Mouse (Mus musculus): ENCODE measurements at regions not wholly inside any gene's neighbourhood (a gene's known extent, or its start where the extent isn't known, plus 50 kb on each side); places are given as distances from the start of the nearest gene placed in this dataset.
A peak's percentile ranks its signal among the peaks of the same experiment; 100 is the strongest.

DNA sequence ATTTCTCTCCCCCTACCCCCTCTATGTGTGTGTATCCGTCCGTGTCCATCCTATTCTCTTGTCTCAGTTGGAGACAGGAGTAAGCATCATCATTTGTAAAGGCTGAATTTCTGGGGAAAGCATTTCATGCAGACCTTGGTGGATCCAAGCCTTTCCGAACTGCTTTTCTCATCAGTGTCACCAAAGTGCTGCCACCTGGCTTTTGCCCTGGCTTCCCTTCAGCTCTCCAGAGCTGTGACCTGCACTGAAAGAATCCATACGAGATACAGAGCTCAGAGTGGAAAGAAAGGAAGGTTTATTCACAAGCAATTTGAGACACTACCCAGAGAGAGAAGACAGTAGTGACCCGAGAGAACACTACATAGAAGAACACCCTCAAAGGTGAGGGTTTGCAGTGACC is 248.1 kb downstream of the Cxcl12 start:
- Histone ChIP-seq H3K36me3 (no peaks in the 10 kb centered on the region), H3K9me3 (no peaks in the 10 kb centered on the region), H3K4me1 (peaks cover 10% of the 10 kb centered on the region; the same call in 1 of the 2 replicates), H3K27me3 (ENCODE audit: insufficient read depth, poor library complexity, severe bottlenecking) (no peaks in the 10 kb centered on the region), H3K27ac (no peak overlapping the region), H3K4me3 (no peak overlapping the region)
- 68% methylated on average over 5 of the region's 5 CpGs for whole genome bisulfite sequencing
- no peak for DNase-seq (ENCODE audit: low spot score)

DNA sequence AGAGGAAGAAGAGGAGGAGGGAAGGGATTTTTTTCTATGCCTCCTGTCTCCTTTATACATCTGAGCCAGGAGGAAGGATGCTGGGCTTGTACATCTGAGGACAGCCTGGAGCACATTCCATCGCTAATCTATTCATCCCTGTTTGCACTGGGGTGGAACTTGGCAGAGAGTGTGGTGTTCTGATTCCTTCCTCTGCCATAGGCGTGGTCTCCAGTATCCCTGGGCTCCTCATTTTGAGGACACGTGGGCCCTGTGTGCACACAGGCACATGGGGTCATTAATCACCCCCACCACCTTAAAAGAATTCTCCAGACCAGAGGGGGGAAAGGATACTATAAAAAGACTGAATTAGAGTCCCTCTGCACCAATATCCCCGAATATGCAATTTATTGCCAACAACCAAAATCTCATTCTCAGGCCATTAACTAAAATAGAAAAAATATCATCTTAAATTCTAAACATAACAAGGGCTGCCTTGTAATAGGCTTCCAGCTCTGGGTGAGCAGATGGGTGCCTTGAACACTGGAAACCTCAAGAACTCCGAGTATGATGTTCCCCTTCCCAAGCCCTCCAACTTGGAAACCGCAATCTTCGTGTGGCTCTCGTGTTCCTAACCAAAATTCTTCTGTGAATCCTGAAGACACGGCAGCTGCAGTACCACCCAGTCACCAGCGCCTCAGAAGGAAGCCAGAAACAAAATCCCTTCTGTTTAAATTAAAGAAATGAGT is 254.7 kb downstream of the Cxcl12 start:
- DNase-seq (ENCODE audit: low spot score), result peak; percentile 33
- peaks cover 11% of the 10 kb centered on the region for H3K4me1 ChIP-seq
- 77% methylated on average over 10 of the region's 10 CpGs for WGBS
- H3K27me3 ChIP-seq (ENCODE audit: insufficient read depth, poor library complexity, severe bottlenecking), result 0 out of 2 replicates have a peak, but pooled peaks cover 8% of the 10 kb centered on the region
- no peaks in the 10 kb centered on the region for H3K36me3 ChIP-seq
- H3K9me3 ChIP-seq, result no peaks in the 10 kb centered on the region
- H3K27ac ChIP-seq, result no peak overlapping the region
- H3K4me3 ChIP-seq, result no peak overlapping the region

DNA sequence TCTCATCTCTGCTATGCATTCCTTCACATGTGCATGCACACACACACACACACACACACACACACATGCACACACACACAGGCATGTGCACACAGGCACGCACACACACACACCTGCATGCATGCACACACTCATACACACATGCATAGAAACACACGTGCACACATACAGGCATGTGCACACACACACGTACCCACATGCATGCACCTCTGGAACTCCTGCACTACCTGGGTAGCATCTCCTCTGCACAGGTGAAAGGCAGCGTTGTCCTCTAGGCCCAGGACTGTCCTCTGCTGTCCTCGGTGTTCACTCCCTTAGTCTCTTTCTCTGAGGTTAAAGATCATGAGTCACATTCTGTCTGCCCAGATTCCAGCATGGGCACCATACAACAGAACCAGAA is 258.0 kb downstream of the Cxcl12 start:
- 87% methylated on average over 5 of the region's 5 CpGs for WGBS
- H3K36me3 ChIP-seq, result no peaks in the 10 kb centered on the region
- no peak overlapping the region for H3K4me3 ChIP-seq
- H3K4me1 ChIP-seq, result peaks cover 15% of the 10 kb centered on the region
- no peaks in the 10 kb centered on the region for H3K9me3 ChIP-seq
- DNase-seq (ENCODE audit: low spot score), result peak; percentile 66
- no peak overlapping the region for H3K27ac ChIP-seq
- H3K27me3 ChIP-seq (ENCODE audit: insufficient read depth, poor library complexity, severe bottlenecking), result peaks cover 26% of the 10 kb centered on the region

DNA sequence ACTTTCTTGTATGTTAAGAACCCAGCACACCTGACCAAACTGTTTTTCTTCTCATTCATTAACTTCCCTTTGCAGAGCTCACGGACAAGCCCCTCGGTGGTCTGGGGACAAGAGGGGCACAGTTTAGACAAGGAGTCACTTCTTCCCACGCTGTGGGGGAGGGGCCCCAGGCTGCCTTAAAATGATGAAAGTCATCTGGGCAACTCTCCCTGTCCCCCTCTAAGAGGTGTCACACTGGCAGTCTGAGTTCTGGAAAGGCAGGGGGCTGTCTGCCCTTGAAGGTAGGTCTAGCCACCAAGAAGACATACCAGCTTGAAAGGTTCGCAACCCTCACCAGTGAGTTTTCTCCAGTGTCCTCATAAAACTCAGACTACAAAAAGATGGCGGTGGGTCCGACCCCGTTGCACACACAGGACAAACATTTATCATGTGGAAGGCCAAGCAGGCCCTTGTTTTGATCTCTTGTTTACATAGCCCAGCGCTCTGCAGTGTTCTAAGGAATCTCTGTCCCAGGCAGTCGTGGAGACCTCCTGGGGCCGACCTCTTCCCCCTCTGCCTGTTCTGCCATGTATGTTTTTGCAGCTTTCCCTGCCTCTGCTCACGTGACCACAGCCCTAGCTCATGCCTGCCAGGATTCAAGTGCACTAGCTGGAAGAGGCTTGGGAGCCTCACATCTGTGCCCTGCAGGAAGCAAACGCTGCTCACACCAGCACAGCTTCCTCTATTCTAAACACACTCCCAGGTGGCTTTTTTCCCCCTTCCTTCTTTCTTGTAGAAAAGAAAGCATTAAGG is 259.2 kb downstream of the Cxcl12 start:
- Histone ChIP-seq H3K4me1 (peaks cover 15% of the 10 kb centered on the region), H3K9me3 (no peaks in the 10 kb centered on the region), H3K36me3 (no peaks in the 10 kb centered on the region), H3K4me3 (no peak overlapping the region), H3K27me3 (ENCODE audit: insufficient read depth, poor library complexity, severe bottlenecking) (peaks cover 26% of the 10 kb centered on the region), H3K27ac (peak overlapping the region; percentile 47)
- no peak for DNase-seq (ENCODE audit: low spot score)
- WGBS, result 40% methylated on average over 12 of the region's 12 CpGs

DNA sequence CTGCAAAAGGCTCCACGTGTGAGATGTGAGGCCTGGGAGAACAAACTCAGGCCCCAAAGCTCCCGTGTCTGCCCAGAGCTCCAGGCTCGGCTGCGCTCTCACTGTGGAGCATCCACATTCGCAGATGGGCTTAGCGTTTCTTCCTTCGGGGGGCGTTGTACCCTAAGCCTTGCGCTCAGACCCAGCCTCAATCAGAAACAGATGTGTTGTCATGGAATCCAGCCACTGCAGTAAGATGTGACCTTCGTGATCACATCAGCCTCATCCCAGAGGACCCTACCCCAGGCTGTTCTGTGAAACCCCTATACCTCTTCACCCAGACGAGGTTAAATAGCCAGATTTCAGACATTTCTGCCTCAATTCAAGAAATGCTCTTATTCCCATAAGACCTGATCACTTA is 260.1 kb downstream of the Cxcl12 start:
- peaks cover 15% of the 10 kb centered on the region for H3K4me1 ChIP-seq
- WGBS, result 80% methylated on average over 11 of the region's 11 CpGs
- DNase-seq (ENCODE audit: low spot score), result no peak
- no peak overlapping the region for H3K27ac ChIP-seq
- H3K9me3 ChIP-seq, result no peaks in the 10 kb centered on the region
- peaks cover 24% of the 10 kb centered on the region for H3K27me3 ChIP-seq (ENCODE audit: insufficient read depth, poor library complexity, severe bottlenecking)
- no peaks in the 10 kb centered on the region for H3K36me3 ChIP-seq
- no peak overlapping the region for H3K4me3 ChIP-seq

DNA sequence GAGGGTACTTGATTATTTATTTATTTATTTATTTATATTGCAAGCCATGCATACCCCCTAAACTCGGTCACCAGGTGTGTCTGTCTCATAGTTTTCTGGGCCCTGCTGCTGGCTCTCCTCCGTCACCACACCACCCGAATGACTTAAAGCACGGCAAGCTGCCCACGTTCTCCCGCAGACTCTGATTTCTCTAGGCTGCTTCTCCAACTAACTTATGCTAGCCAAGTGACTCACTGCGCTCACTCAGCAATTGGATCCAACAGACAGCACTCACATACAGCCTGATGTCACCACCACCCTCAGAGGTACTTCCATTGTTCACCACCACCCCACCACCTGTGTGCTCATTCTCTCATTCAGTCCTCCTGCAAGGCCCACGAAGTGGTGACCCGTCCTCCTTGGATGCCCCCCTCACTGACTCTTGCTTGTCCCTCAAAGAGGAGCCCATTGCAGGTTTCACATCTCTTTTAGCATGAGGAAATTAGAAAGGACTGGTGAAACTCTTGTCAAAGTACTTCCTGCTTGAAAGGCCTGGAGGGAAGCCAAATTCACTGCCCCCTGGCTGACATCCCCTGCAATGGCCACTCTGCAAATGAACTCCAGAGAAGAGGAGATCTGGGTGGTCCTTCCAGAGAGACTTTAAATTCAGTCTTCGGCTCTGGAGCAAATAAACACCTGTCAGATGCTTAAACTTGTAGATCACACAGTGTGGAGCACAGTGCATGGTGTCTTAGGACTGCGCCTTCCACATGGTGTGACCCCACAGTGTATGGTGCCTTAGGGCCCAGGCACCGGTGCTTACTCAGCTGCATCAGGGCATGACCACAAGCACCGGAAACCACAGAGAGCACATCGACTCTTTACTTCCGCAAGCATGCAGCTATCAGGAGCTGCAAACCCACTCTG is 262.8 kb downstream of the Cxcl12 start:
- Histone ChIP-seq H3K27me3 (ENCODE audit: insufficient read depth, poor library complexity, severe bottlenecking) (peaks cover 18% of the 10 kb centered on the region), H3K27ac (no peak overlapping the region), H3K36me3 (no peaks in the 10 kb centered on the region), H3K4me3 (no peak overlapping the region), H3K9me3 (no peaks in the 10 kb centered on the region), H3K4me1 (peaks cover 21% of the 10 kb centered on the region)
- no peak for DNase-seq (ENCODE audit: low spot score)
- 81% methylated on average over 15 of the region's 15 CpGs for WGBS

DNA sequence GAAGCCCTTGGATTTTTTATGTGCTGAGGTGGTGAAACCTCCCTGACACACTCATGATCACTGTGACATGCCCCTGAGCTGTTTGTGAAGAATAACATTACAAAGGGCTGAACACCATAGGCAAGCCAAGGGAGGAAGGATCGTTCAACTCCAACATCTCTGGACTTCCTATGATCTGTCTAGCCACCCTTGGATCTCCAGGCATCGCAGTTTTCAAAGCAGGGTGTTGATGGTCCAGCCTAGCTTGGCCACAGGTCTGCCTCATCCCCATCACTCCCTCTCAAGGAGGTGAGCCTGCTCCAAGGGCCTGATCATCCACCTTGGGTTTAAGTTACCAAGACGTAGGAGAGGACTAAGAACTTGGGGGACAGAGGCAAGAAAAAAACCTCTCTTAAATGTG is 268.5 kb downstream of the Cxcl12 start:
- no peak for DNase-seq (ENCODE audit: low spot score)
- Histone ChIP-seq H3K27me3 (ENCODE audit: insufficient read depth, poor library complexity, severe bottlenecking) (peaks cover 11% of the 10 kb centered on the region; the same call in 1 of the 2 replicates), H3K4me1 (peaks cover 10% of the 10 kb centered on the region), H3K9me3 (no peaks in the 10 kb centered on the region), H3K4me3 (no peak overlapping the region), H3K27ac (no peak overlapping the region), H3K36me3 (no peaks in the 10 kb centered on the region)
- WGBS, result 78% methylated on average over 3 of the region's 3 CpGs

DNA sequence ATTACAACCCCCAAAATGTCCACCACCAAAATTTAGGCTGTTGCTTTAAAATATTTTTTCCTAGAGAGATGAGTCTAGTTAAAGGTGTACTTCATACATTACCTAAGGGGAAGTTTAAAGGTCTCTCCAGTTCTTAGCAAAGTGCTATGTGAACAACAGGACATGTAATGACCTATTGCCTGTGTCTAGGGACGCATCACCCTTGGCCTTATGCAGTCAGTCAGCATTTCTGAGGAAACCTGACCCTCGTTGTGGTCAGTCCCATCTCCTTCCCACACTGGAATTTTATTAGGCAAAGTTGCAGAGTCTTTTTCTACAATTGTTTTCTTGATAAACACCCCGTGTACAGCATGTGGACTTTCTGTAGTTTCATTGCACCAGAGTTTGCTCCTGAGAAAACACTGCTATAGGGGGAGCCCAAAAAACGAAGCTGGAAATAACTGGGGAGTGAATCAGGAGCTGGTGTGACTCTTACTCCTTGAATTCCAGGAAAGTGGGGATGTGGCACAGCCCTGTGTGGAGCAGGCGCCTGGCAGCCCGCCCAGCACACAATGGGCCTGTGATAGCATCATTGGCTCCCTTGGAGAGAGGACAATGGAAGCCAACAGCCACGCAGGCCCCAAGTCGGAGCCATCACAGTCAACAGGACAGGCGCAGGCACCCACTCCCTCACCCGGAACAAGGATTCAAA is 269.2 kb downstream of the Cxcl12 start:
- H3K4me3 ChIP-seq, result no peak overlapping the region
- no peaks in the 10 kb centered on the region for H3K9me3 ChIP-seq
- H3K27me3 ChIP-seq (ENCODE audit: insufficient read depth, poor library complexity, severe bottlenecking), result peaks cover 11% of the 10 kb centered on the region; the same call in 1 of the 2 replicates
- peaks cover 10% of the 10 kb centered on the region for H3K4me1 ChIP-seq
- no peak overlapping the region for H3K27ac ChIP-seq
- WGBS, result 71% methylated on average over 10 of the region's 10 CpGs
- DNase-seq (ENCODE audit: low spot score), result no peak
- H3K36me3 ChIP-seq, result no peaks in the 10 kb centered on the region

DNA sequence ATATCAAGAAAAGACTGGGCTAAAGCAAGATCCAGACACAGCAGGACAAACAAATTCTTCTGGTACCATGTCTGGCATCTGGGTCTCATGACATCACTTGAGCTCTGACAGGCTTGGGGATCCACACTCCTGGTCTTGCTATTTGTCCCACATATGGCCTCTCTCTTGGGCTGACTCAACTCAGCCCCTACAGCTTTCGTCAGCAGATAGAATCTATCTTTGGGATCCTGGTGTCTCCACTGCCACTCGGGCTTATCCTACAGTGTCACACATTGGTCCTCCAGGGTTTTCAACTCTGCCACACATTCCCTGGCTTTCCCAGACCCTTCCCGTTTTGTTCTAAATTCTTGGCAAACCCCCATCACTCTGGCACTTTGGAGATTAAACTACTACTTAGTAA is 280.3 kb downstream of the Cxcl12 start:
- no peak for DNase-seq (ENCODE audit: low spot score)
- Histone ChIP-seq H3K9me3 (no peaks in the 10 kb centered on the region), H3K36me3 (no peaks in the 10 kb centered on the region), H3K27ac (no peak overlapping the region), H3K4me1 (no peaks in the 10 kb centered on the region), H3K4me3 (no peak overlapping the region), H3K27me3 (ENCODE audit: insufficient read depth, poor library complexity, severe bottlenecking) (0 out of 2 replicates have a peak, but pooled peaks cover 4% of the 10 kb centered on the region)
- WGBS, result 58% methylated on average over 3 of the region's 3 CpGs

DNA sequence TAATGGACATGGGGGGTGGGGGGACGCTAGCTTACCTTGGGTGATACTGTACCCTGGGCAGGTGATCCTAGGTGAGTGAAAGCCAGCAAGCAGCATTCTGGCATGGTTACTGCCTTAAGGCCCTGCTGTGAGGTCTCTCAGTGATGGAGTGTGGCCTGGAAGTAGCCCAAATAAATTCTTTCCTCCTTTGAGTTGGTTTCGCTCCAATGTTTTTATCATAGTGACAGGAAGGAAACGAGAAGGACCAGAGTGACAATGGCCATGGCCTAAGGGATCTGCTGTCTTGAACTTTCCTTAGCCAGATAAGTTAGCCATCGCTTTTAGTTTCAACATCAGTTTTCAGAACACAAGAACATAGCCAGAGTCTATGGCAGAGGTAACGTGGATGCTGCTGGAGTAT is 282.7 kb downstream of the Cxcl12 start:
- 68% methylated on average over 5 of the region's 5 CpGs for WGBS
- Histone ChIP-seq H3K27me3 (ENCODE audit: insufficient read depth, poor library complexity, severe bottlenecking) (0 out of 2 replicates have a peak, but pooled peaks cover 11% of the 10 kb centered on the region), H3K4me3 (no peak overlapping the region), H3K36me3 (no peaks in the 10 kb centered on the region), H3K4me1 (no peaks in the 10 kb centered on the region), H3K9me3 (no peaks in the 10 kb centered on the region), H3K27ac (no peak overlapping the region)
- DNase-seq (ENCODE audit: low spot score), result no peak

DNA sequence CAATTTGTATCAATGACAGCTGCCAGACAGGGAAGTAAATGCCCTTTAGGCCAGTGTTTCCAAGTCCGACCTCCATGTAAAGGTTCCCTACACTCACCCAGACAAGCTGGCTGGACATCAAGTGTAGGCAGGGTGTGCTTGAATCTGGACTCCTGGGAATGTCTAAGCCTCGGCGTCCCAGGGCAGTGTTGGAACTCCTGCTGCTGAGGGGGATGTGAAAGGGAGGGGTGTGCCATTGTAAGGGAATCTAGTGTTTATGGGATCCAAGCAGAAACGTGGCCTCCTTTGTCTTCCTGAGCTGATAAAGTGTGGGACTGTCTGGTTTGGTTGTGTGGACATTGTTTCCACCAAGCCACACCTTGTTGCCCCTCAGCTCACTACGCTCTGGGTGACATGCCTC is 291.9 kb downstream of the Cxcl12 start:
- WGBS, result 44% methylated on average over 5 of the region's 5 CpGs
- Histone ChIP-seq H3K27ac (no peak overlapping the region; the same call in 1 of the 2 replicates), H3K36me3 (no peaks in the 10 kb centered on the region), H3K4me1 (peaks cover 9% of the 10 kb centered on the region), H3K9me3 (no peaks in the 10 kb centered on the region), H3K27me3 (ENCODE audit: insufficient read depth, poor library complexity, severe bottlenecking) (peaks cover 4% of the 10 kb centered on the region; the same call in 1 of the 2 replicates), H3K4me3 (no peak overlapping the region)
- DNase-seq (ENCODE audit: low spot score), result no peak

DNA sequence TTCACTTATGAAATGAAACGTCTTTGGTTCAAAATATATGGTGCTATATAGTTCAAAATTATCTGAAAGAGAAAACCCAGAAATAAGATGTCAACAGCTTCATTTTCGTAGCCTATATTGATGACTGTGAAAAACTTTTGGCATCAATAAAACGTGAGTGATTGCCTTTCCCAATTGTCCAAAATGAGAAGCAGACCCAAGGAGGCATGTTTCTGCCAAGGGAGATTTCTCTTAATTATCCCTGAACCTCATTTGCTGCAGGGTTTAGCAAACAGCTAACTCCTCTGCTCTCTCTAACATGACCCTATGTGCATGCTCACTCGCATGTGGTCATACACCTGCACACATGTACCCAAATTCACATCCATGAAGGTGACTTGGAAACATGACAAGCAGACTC is 296.8 kb downstream of the Cxcl12 start:
- H3K4me3 ChIP-seq, result no peak overlapping the region
- H3K27me3 ChIP-seq (ENCODE audit: insufficient read depth, poor library complexity, severe bottlenecking), result no peaks in the 10 kb centered on the region; the same call in 1 of the 2 replicates
- H3K36me3 ChIP-seq, result no peaks in the 10 kb centered on the region
- no peak overlapping the region for H3K27ac ChIP-seq
- DNase-seq (ENCODE audit: low spot score), result no peak
- H3K4me1 ChIP-seq, result peaks cover 8% of the 10 kb centered on the region
- WGBS, result 81% methylated on average over 4 of the region's 4 CpGs
- H3K9me3 ChIP-seq, result peaks cover 2% of the 10 kb centered on the region; the same call in 1 of the 2 replicates

Measured in heart, embryonic 10.5 days (tissue).